Mouse (Mus musculus) thymus, postnatal 0 days (tissue): ENCODE results near the gene Bicra. TPM values are rescaled to one million over a fixed set of nuclear protein-coding genes. Genes with fewer than 3 reads are reported as not detected.
A peak's percentile ranks its signal among the peaks of the same experiment; 100 is the strongest.

Source experiments
- DNase-seq: peaks from one replicate; pipeline ENCODE4 v3.0.0-alpha.2; 2015; ENCODE audit warnings: low spot score
- polyA plus RNA-seq: library from polyadenylated mRNA; unstranded; fragments of >200 nt; fragmentation: Nextera tagmentation; extraction: Ambion mirVana; gene quantifications from 2 replicates; pipeline ENCODE4 v1.2.1, GENCODE M21; 2015

Gene Bicra
- polyA plus RNA-seq, 1 experiment from 2014 or later: 4.9 TPM

GRCm38 (mm10) chr7:15948381-15948941 lies 99.3 kb downstream of the Bicra start:
- peak; percentile 66 for DNase-seq

GRCm38 (mm10) chr7:15947653-15948260 lies 100.0 kb downstream of the Bicra start:
- no peak for DNase-seq

- DNase-seq: peak; percentile 97
Observed at GRCm38 (mm10) chr7:15945721-15946536, 101.8 kb downstream of the Bicra start, which contains the start of gene Nop53. TSS of gene Nop53 (minus strand) at chr7:15946074.

- no peak for DNase-seq
Observed at GRCm38 (mm10) chr7:15945211-15945610, 102.5 kb downstream of the Bicra start.

- DNase-seq: no peak
Observed at GRCm38 (mm10) chr7:15944311-15944710, 103.4 kb downstream of the Bicra start.

- DNase-seq: no peak
Observed at GRCm38 (mm10) chr7:15938621-15939020, 109.1 kb downstream of the Bicra start.

- DNase-seq: no peak
Observed at GRCm38 (mm10) chr7:15937491-15937890, 110.2 kb downstream of the Bicra start.

- DNase-seq: no peak
Observed at GRCm38 (mm10) chr7:15933437-15934359, 114.0 kb downstream of the Bicra start.

- DNase-seq: no peak
Observed at GRCm38 (mm10) chr7:15931635-15932034, 116.1 kb downstream of the Bicra start.

GRCm38 (mm10) chr7:15930543-15930942 lies 117.2 kb downstream of the Bicra start:
- no peak for DNase-seq

- DNase-seq: peak; percentile 59
Observed at GRCm38 (mm10) chr7:15929910-15930309, 117.8 kb downstream of the Bicra start.

GRCm38 (mm10) chr7:15922220-15922773 lies 125.4 kb downstream of the Bicra start, which contains the start of gene Selenow:
TSS of gene Selenow (minus strand) at chr7:15922402.
- peak; percentile 93 for DNase-seq

- DNase-seq: peak; percentile 63
Observed at GRCm38 (mm10) chr7:15921796-15922195, 125.9 kb downstream of the Bicra start.

Other genes with a start within 250 kb of the Bicra start
- gene Obox6, start 208.2 kb downstream of the Bicra start, polyA plus RNA-seq: not detected in 2 replicates
- not detected in 2 replicates for gene Crx, start 168.0 kb downstream of the Bicra start, polyA plus RNA-seq
- not detected in 2 replicates for gene Crxos, start 165.3 kb downstream of the Bicra start, polyA plus RNA-seq
- gene Selenow, start 125.5 kb downstream of the Bicra start, polyA plus RNA-seq: 550 and 586 TPM in 2 replicates
- gene Nop53, start 101.8 kb downstream of the Bicra start, polyA plus RNA-seq: 273 and 293 TPM in 2 replicates
- gene Ehd2, start 80.4 kb downstream of the Bicra start, polyA plus RNA-seq: 5.1 and 6.5 TPM in 2 replicates
- 0.13 and 0.36 TPM in 2 replicates for gene Zfp541, start 13.9 kb upstream of the Bicra start, polyA plus RNA-seq
- gene Napa, start 50.5 kb upstream of the Bicra start, polyA plus RNA-seq: 152 and 172 TPM in 2 replicates
- gene Kptn, start 72.0 kb upstream of the Bicra start, polyA plus RNA-seq: 15.9 and 18.5 TPM in 2 replicates
- gene Slc8a2, start 81.9 kb upstream of the Bicra start, polyA plus RNA-seq: 0.03 and 0.04 TPM in 2 replicates
- 20.7 and 21.1 TPM in 2 replicates for gene Meis3, start 127.2 kb upstream of the Bicra start, polyA plus RNA-seq
- 18.4 and 18.7 TPM in 2 replicates for gene Dhx34, start 174.1 kb upstream of the Bicra start, polyA plus RNA-seq
- 0.04 and 0.14 TPM in 2 replicates for gene C5ar2, start 196.2 kb upstream of the Bicra start, polyA plus RNA-seq
- gene C5ar1, start 211.6 kb upstream of the Bicra start, polyA plus RNA-seq: 1.1 and 1.2 TPM in 2 replicates
- 6.2 and 7.6 TPM in 2 replicates for gene Inafm1, start 225.7 kb upstream of the Bicra start, polyA plus RNA-seq
- 15.9 and 21.9 TPM in 2 replicates for gene Ccdc9, start 238.9 kb upstream of the Bicra start, polyA plus RNA-seq